Mouse (Mus musculus) forebrain, embryonic 15.5 days (tissue): ENCODE measurements around the gene Lrrc57. TPM values are rescaled to one million over a fixed set of nuclear protein-coding genes. Genes with fewer than 3 reads are reported as not detected.

Experiments
- ATAC-seq: fragments of 200-750 bp; cut with Nextera tagmentation; replicated peaks from 2 replicates; pipeline ENCODE4 v1.8.0; 2017; ENCODE audit warnings: mild to moderate bottlenecking, moderate TSS enrichment, moderate library complexity
- H3K27ac ChIP-seq: fragments of 300-500 bp; sonication (generic); replicated peaks from 2 replicates; pipeline ENCODE4 v1.5.1; 2015; ENCODE audit warnings: mild to moderate bottlenecking, inconsistent platforms
- H3K27me3 ChIP-seq: fragments of 300-500 bp; sonication (generic); 2 replicates; pipeline ENCODE4 v1.6.1; 2015; ENCODE audit warnings: inconsistent platforms
- H3K36me3 ChIP-seq: fragments of 300-500 bp; sonication (generic); 2 replicates; pipeline ENCODE4 v1.6.1; 2015; ENCODE audit warnings: mild to moderate bottlenecking, inconsistent platforms
- H3K4me1 ChIP-seq: fragments of 300-500 bp; sonication (generic); 2 replicates; pipeline ENCODE4 v1.6.1; 2015; ENCODE audit warnings: inconsistent platforms
- H3K4me2 ChIP-seq: fragments of 300-500 bp; sonication (generic); replicated peaks from 2 replicates; pipeline ENCODE4 v1.6.1; 2015; ENCODE audit warnings: mild to moderate bottlenecking, inconsistent platforms
- H3K4me3 ChIP-seq: fragments of 300-500 bp; sonication (generic); 2 replicates; pipeline ENCODE4 v1.5.1; 2015; ENCODE audit warnings: mild to moderate bottlenecking, inconsistent platforms
- H3K9ac ChIP-seq: fragments of 300-500 bp; sonication (generic); replicated peaks from 2 replicates; pipeline ENCODE4 v1.6.1; 2015; ENCODE audit warnings: mild to moderate bottlenecking, inconsistent platforms
- H3K9me3 ChIP-seq: fragments of 300-500 bp; sonication (generic); 2 replicates; pipeline ENCODE4 v1.6.1; 2016; ENCODE audit warnings: inconsistent platforms
- WGBS: fragments of 180-500 bp; shearing (Covaris S2); methylation state at CpG from one replicate; pipeline ENCODE4 v1.1.7; 2015; ENCODE audit warnings: mixed read lengths; 5-methylcytosine and 5-hydroxymethylcytosine counted together
- polyA plus RNA-seq: library from polyadenylated mRNA; unstranded; fragments of >200 nt; fragmentation: Nextera tagmentation; extraction: Ambion mirVana; gene quantifications from 2 replicates; pipeline ENCODE4 v1.2.1, GENCODE M21; 2015

The Lrrc57 gene
- polyA plus RNA-seq, 1 experiment from 2014 or later: 38.7 TPM

- no peak overlapping the region for H3K4me3 ChIP-seq
- no peak overlapping the region for H3K4me2 ChIP-seq
- 0 out of 2 replicates have a peak, but pooled peaks cover 2% of the 10 kb centered on the region for H3K36me3 ChIP-seq
- peaks cover 4% of the 10 kb centered on the region for H3K4me1 ChIP-seq
- no peak overlapping the region for H3K27ac ChIP-seq
- ATAC-seq: no peak
- H3K9ac ChIP-seq: no peak overlapping the region
- H3K27me3 ChIP-seq: no peaks in the 10 kb centered on the region
- H3K9me3 ChIP-seq: no peaks in the 10 kb centered on the region
- WGBS: 84% methylated on average over 2 of the region's 2 CpGs
These were observed 21.3 kb upstream of the Lrrc57 start for GRCm38 (mm10) chr2:120630655-120631054.

DNA sequence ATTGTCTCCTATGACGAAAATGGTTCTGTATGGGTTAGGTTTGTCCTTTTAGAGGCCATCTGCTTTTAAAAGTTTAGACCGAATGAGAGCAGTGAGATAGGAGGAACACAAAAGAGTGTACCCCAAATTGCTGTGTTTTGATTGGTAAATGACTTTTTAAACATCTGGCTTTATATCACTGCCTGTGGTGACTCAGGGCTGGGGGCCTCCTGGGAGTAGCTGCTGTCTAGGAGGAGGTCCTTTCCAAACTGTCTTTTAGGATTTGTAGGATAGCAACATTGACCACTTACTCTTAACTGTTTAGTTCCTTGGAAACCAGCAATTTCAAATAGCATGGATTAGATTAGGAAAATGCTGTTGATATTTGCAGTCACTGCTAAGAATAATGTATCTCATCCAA lies 20.9 kb upstream of the Lrrc57 start:
- no peak for ATAC-seq
- Histone ChIP-seq H3K9me3 (no peaks in the 10 kb centered on the region), H3K4me3 (no peak overlapping the region), H3K4me2 (no peak overlapping the region), H3K27me3 (no peaks in the 10 kb centered on the region), H3K9ac (no peak overlapping the region), H3K27ac (no peak overlapping the region), H3K4me1 (peaks cover 4% of the 10 kb centered on the region), H3K36me3 (0 out of 2 replicates have a peak, but pooled peaks cover 2% of the 10 kb centered on the region)
- WGBS: 78% methylated on average over 2 of the region's 2 CpGs

- Histone ChIP-seq H3K27me3 (no peaks in the 10 kb centered on the region), H3K4me1 (peaks cover 4% of the 10 kb centered on the region), H3K36me3 (0 out of 2 replicates have a peak, but pooled peaks cover 2% of the 10 kb centered on the region), H3K9ac (peak within 1 kb of the TSS; percentile 55), H3K27ac (peak within 1 kb of the TSS; percentile 67), H3K9me3 (no peaks in the 10 kb centered on the region), H3K4me2 (peak within 1 kb of the TSS; percentile 66), H3K4me3 (peak within 1 kb of the TSS; percentile 57)
- ATAC-seq: peak; percentile 100
- 2% methylated on average over 36 of the region's 36 CpGs for WGBS
These were observed 19.8 kb upstream of the Lrrc57 start, which contains the start of gene Stard9 for GRCm38 (mm10) chr2:120628886-120629735. Stard9 (plus strand) TSS chr2:120629121.

GRCm38 (mm10) chr2:120628076-120628865 lies 19.0 kb upstream of the Lrrc57 start:
- WGBS: 28% methylated on average over 10 of the region's 10 CpGs
- H3K27ac ChIP-seq: peak overlapping the region; percentile 67
- H3K9ac ChIP-seq: peak overlapping the region; percentile 23; the same call in 1 of the 2 replicates
- H3K4me2 ChIP-seq: peak overlapping the region; percentile 66
- H3K27me3 ChIP-seq: no peaks in the 10 kb centered on the region
- peak; percentile 48 for ATAC-seq
- no peaks in the 10 kb centered on the region for H3K9me3 ChIP-seq
- H3K36me3 ChIP-seq: no peaks in the 10 kb centered on the region
- peaks cover 4% of the 10 kb centered on the region for H3K4me1 ChIP-seq
- H3K4me3 ChIP-seq: peak overlapping the region; percentile 57

GRCm38 (mm10) chr2:120622920-120623319 lies 13.6 kb upstream of the Lrrc57 start:
- Histone ChIP-seq H3K9ac (no peak overlapping the region), H3K9me3 (no peaks in the 10 kb centered on the region), H3K4me3 (no peak overlapping the region), H3K4me2 (no peak overlapping the region), H3K27ac (no peak overlapping the region), H3K4me1 (no peaks in the 10 kb centered on the region), H3K36me3 (peaks cover 19% of the 10 kb centered on the region), H3K27me3 (no peaks in the 10 kb centered on the region)
- ATAC-seq: no peak

GRCm38 (mm10) chr2:120619538-120619937 lies 10.2 kb upstream of the Lrrc57 start:
- H3K36me3 ChIP-seq: peaks cover 33% of the 10 kb centered on the region
- H3K27me3 ChIP-seq: no peaks in the 10 kb centered on the region
- no peak overlapping the region for H3K27ac ChIP-seq
- H3K4me3 ChIP-seq: no peak overlapping the region
- H3K9me3 ChIP-seq: no peaks in the 10 kb centered on the region
- H3K9ac ChIP-seq: no peak overlapping the region
- no peak overlapping the region for H3K4me2 ChIP-seq
- 100% methylated on average over 1 of the region's 1 CpGs for WGBS
- H3K4me1 ChIP-seq: no peaks in the 10 kb centered on the region
- no peak for ATAC-seq

GRCm38 (mm10) chr2:120616279-120617163 lies 7.2 kb upstream of the Lrrc57 start:
- Histone ChIP-seq H3K9me3 (no peaks in the 10 kb centered on the region), H3K27me3 (no peaks in the 10 kb centered on the region), H3K4me2 (no peak overlapping the region), H3K36me3 (peaks cover 43% of the 10 kb centered on the region), H3K27ac (no peak overlapping the region), H3K4me3 (no peak overlapping the region), H3K9ac (no peak overlapping the region), H3K4me1 (no peaks in the 10 kb centered on the region)
- ATAC-seq: no peak
- WGBS: 92% methylated on average over 5 of the region's 5 CpGs

DNA sequence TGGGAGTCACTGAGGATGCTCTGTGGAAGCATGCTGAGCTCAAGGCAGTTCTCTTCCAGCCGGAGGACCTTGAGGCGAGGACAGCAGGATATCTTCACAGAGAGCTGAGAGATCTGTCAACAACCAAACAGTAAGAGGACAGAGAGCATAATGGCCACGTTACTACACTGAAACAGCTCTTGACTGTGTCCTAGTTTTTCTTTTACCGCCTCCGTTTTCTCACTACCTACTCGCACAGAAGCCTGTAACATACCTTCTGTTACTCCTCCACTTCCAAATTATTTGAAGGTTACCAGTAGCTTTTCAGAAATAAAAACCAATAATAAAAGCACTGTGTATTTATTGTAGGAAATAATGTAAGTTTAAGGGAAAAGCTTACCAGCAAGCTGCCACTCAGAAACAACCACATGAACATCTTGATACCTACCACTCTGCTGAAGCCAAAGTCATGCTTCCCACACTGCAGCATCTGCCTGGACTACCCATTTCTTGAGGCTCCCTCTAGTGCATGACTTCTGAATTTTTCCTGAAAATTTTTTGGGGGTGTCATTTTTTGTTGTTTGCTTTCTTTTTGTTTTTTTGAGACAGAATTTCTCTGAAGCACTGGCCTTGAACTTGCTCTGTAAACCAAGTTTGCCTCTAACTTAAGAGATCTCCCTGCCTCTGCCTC lies 3.2 kb downstream of the Lrrc57 start:
- no peak overlapping the region for H3K9ac ChIP-seq
- H3K36me3 ChIP-seq: peaks cover 26% of the 10 kb centered on the region
- H3K27me3 ChIP-seq: no peaks in the 10 kb centered on the region
- no peak overlapping the region for H3K4me3 ChIP-seq
- no peaks in the 10 kb centered on the region for H3K9me3 ChIP-seq
- peaks cover 18% of the 10 kb centered on the region for H3K4me1 ChIP-seq
- 91% methylated on average over 6 of the region's 6 CpGs for WGBS
- no peak overlapping the region for H3K4me2 ChIP-seq
- no peak overlapping the region for H3K27ac ChIP-seq
- no peak for ATAC-seq

- Histone ChIP-seq H3K4me3 (no peak overlapping the region), H3K27ac (no peak overlapping the region), H3K36me3 (peaks cover 64% of the 10 kb centered on the region), H3K27me3 (no peaks in the 10 kb centered on the region), H3K4me2 (no peak overlapping the region), H3K9ac (no peak overlapping the region), H3K4me1 (no peaks in the 10 kb centered on the region), H3K9me3 (no peaks in the 10 kb centered on the region)
- WGBS: 94% methylated on average over 4 of the region's 4 CpGs
- ATAC-seq: no peak
These were observed 9.8 kb downstream of the Lrrc57 start for GRCm38 (mm10) chr2:120599506-120599905.

- H3K9ac ChIP-seq: no peak overlapping the region
- H3K4me1 ChIP-seq: no peaks in the 10 kb centered on the region
- peaks cover 58% of the 10 kb centered on the region for H3K36me3 ChIP-seq
- no peak overlapping the region for H3K4me2 ChIP-seq
- H3K9me3 ChIP-seq: no peaks in the 10 kb centered on the region
- H3K27me3 ChIP-seq: no peaks in the 10 kb centered on the region
- no peak overlapping the region for H3K27ac ChIP-seq
- H3K4me3 ChIP-seq: no peak overlapping the region
- no peak for ATAC-seq
- 92% methylated on average over 2 of the region's 2 CpGs for WGBS
These were observed 11.6 kb downstream of the Lrrc57 start for GRCm38 (mm10) chr2:120597734-120598133.

- H3K36me3 ChIP-seq: peaks cover 38% of the 10 kb centered on the region
- ATAC-seq: no peak
- H3K9ac ChIP-seq: no peak overlapping the region
- no peak overlapping the region for H3K4me3 ChIP-seq
- WGBS: 97% methylated on average over 1 of the region's 1 CpGs
- H3K4me1 ChIP-seq: no peaks in the 10 kb centered on the region
- no peaks in the 10 kb centered on the region for H3K27me3 ChIP-seq
- no peak overlapping the region for H3K4me2 ChIP-seq
- no peaks in the 10 kb centered on the region for H3K9me3 ChIP-seq
- no peak overlapping the region for H3K27ac ChIP-seq
These were observed 17.1 kb downstream of the Lrrc57 start for GRCm38 (mm10) chr2:120592227-120592626.
